8 mouse cellular contexts compared by ENCODE assay signal in the genomic region with DNA sequence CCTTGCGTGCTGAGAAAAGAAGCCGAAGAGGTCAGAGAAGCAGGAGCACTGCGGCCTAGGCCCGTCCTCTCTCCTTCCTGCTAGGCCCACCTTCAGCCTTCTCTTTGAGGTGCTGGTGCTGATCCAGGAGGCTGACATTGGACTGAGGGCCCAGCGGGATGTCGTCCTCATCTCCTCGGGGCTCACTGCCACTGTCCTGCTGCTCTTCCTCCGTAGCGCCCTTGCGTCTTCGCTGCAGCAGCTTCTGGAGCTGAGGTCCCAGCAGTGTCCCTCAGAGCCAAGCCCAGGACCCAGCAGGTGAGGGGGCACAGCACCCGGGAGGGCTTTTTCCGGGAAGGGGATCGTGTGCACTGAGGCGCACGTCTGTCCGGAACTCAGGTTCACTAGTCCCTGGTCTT. TPM values are rescaled to one million over a fixed set of nuclear protein-coding genes. Genes with fewer than 3 reads are reported as not detected.
DNase-seq lines count a peak whose midpoint lies in the region; ATAC-seq and TF ChIP-seq lines count a peak whose summit lies in the region.

No protein-coding gene starts in this region.

- no peak for DNase-seq in kidney, postnatal 0 days (ENCODE audit: low spot score)
- DNase-seq in kidney, adult 18-20 months, result no peak
- DNase-seq in cerebellum, adult 2 months, result peak in 1 of 2 experiments; percentile 47
- DNase-seq in midbrain, embryonic 14.5 days, result no peak
- no peak for DNase-seq in right cerebral cortex, postnatal 14 days
- no peak for DNase-seq in right cerebral cortex, postnatal 10 days (ENCODE audit: low spot score in 2 of 2)
- no peak for DNase-seq in retina, embryonic 14.5 days (ENCODE audit: low spot score)

- WGBS in kidney, postnatal 0 days, result 15% methylated on average over 17 of the region's 17 CpGs
- 13% methylated on average over 17 of the region's 17 CpGs for WGBS in cerebellum, adult 2 months
- WGBS in hindbrain, embryonic 13.5 days, result 21% methylated on average over 17 of the region's 17 CpGs
- WGBS in midbrain, embryonic 14.5 days, result 17% methylated on average over 17 of the region's 17 CpGs

- peak; percentile 9 for ATAC-seq in kidney, postnatal 0 days (replicated peaks; ENCODE audit: low FRiP score, low read depth)
- no peak for ATAC-seq in hindbrain, embryonic 13.5 days (ENCODE audit: low FRiP score)
- no peak; the same call in 1 of the 2 replicates for ATAC-seq in midbrain, embryonic 14.5 days (ENCODE audit: low FRiP score, low TSS enrichment)

- peak overlapping the region; percentile 89 for H3K4me3 ChIP-seq in kidney, postnatal 0 days (replicated peaks; ENCODE audit: low read depth, low read length)
- peak overlapping the region; percentile 84 for H3K4me3 ChIP-seq in cerebellum, adult 2 months (replicated peaks; ENCODE audit: insufficient read depth, low read depth, low read length)
- H3K4me3 ChIP-seq in hindbrain, embryonic 13.5 days, result peak overlapping the region; percentile 80
- peak overlapping the region; percentile 79 for H3K4me3 ChIP-seq in midbrain, embryonic 14.5 days (replicated peaks; ENCODE audit: low read depth, low read length)

- H3K4me1 ChIP-seq in kidney, postnatal 0 days (replicated peaks; ENCODE audit: insufficient read depth, low read length), result no peaks in the 10 kb centered on the region; the same call in 1 of the 2 replicates
- H3K4me1 ChIP-seq in cerebellum, adult 2 months (ENCODE audit: control insufficient read depth, insufficient read depth, low read length), result peaks cover 7% of the 10 kb centered on the region
- peaks cover 26% of the 10 kb centered on the region for H3K4me1 ChIP-seq in hindbrain, embryonic 13.5 days (replicated peaks)
- H3K4me1 ChIP-seq in midbrain, embryonic 14.5 days (ENCODE audit: control insufficient read depth, insufficient read depth, low read length), result peaks cover 9% of the 10 kb centered on the region

- no peak overlapping the region for H3K27ac ChIP-seq in kidney, postnatal 0 days
- no peak overlapping the region for H3K27ac ChIP-seq in cerebellum, adult 2 months (ENCODE audit: insufficient read depth, low read length)
- peak overlapping the region; percentile 86 for H3K27ac ChIP-seq in hindbrain, embryonic 13.5 days
- peak overlapping the region; percentile 82 for H3K27ac ChIP-seq in midbrain, embryonic 14.5 days (replicated peaks; ENCODE audit: low read depth, low read length)

- no peaks in the 10 kb centered on the region for H3K9me3 ChIP-seq in kidney, postnatal 0 days (replicated peaks; ENCODE audit: low read length)
- H3K9me3 ChIP-seq in hindbrain, embryonic 13.5 days, result no peaks in the 10 kb centered on the region
- no peaks in the 10 kb centered on the region for H3K9me3 ChIP-seq in midbrain, embryonic 14.5 days (ENCODE audit: control insufficient read depth, low read length)

- H3K9ac ChIP-seq in kidney, postnatal 0 days (ENCODE audit: low read depth, low read length), result peak overlapping the region; percentile 77
- H3K9ac ChIP-seq in hindbrain, embryonic 13.5 days, result peak overlapping the region; percentile 89
- peak overlapping the region; percentile 74 for H3K9ac ChIP-seq in midbrain, embryonic 14.5 days (replicated peaks; ENCODE audit: low read length)

- H3K36me3 ChIP-seq in kidney, postnatal 0 days (ENCODE audit: insufficient read depth, low read length), result peaks cover 49% of the 10 kb centered on the region
- H3K36me3 ChIP-seq in hindbrain, embryonic 13.5 days, result peaks cover 77% of the 10 kb centered on the region
- H3K36me3 ChIP-seq in midbrain, embryonic 14.5 days (ENCODE audit: control insufficient read depth, insufficient read depth, low read length), result peaks cover 71% of the 10 kb centered on the region

- TF ChIP-seq POLR2A in cerebellum, adult 2 months (IDR thresholded peaks at IDR 0.05; ENCODE audit: borderline replicate concordance, insufficient read depth, low read length), result no peak

- no peaks in the 10 kb centered on the region for H3K27me3 ChIP-seq in kidney, postnatal 0 days (ENCODE audit: insufficient read depth, low read length)
- no peaks in the 10 kb centered on the region for H3K27me3 ChIP-seq in cerebellum, adult 2 months (ENCODE audit: control insufficient read depth, insufficient read depth, low read length)
- H3K27me3 ChIP-seq in hindbrain, embryonic 13.5 days, result no peaks in the 10 kb centered on the region
- no peaks in the 10 kb centered on the region for H3K27me3 ChIP-seq in midbrain, embryonic 14.5 days (ENCODE audit: control insufficient read depth, insufficient read depth, low read length)

- peak overlapping the region; percentile 93 for H3K4me2 ChIP-seq in kidney, postnatal 0 days (ENCODE audit: low read length)
- H3K4me2 ChIP-seq in hindbrain, embryonic 13.5 days, result peak overlapping the region; percentile 91
- H3K4me2 ChIP-seq in midbrain, embryonic 14.5 days (ENCODE audit: low read length), result peak overlapping the region; percentile 94

- TF ChIP-seq CTCF in kidney, postnatal 0 days (IDR thresholded peaks at IDR 0.05; ENCODE audit: low read depth), result no peak
- no peak for TF ChIP-seq CTCF in cerebellum, adult 2 months (IDR thresholded peaks at IDR 0.05; ENCODE audit: borderline replicate concordance, insufficient read depth, low read depth, low read length)

RNA-seq across cellular contexts. Expression of a gene that starts 0.7 kb away (rescaled TPM):
- polyA plus RNA-seq in kidney, postnatal 0 days (2015; fragmentation: Nextera tagmentation; extraction: Ambion mirVana), result 60.1 and 60.3 TPM in 2 replicates
- 66.3 and 70.3 TPM in 2 replicates for polyA plus RNA-seq in cerebellum, adult 2 months (2012; rRNA removed)
- 55.6 and 55.9 TPM in 2 replicates for polyA plus RNA-seq in hindbrain, embryonic 13.5 days (2015; fragmentation: Nextera tagmentation; extraction: Ambion mirVana)
- 56.2 and 57.6 TPM in 2 replicates for polyA plus RNA-seq in midbrain, embryonic 14.5 days (2014; fragmentation: Nextera tagmentation; extraction: Ambion mirVana)

RNA-seq across cellular contexts. Expression of a gene that starts 6.7 kb away (rescaled TPM):
- 1.7 and 1.8 TPM in 2 replicates for polyA plus RNA-seq in kidney, postnatal 0 days (2015; fragmentation: Nextera tagmentation; extraction: Ambion mirVana)
- 9.3 and 9.8 TPM in 2 replicates for polyA plus RNA-seq in cerebellum, adult 2 months (2012; rRNA removed)
- 4.1 and 5.7 TPM in 2 replicates for polyA plus RNA-seq in hindbrain, embryonic 13.5 days (2015; fragmentation: Nextera tagmentation; extraction: Ambion mirVana)
- polyA plus RNA-seq in midbrain, embryonic 14.5 days (2014; fragmentation: Nextera tagmentation; extraction: Ambion mirVana), result 3.4 and 4.0 TPM in 2 replicates

RNA-seq across cellular contexts. Expression of a gene that starts 22.3 kb away (rescaled TPM):
- 112 and 124 TPM in 2 replicates for polyA plus RNA-seq in kidney, postnatal 0 days (2015; fragmentation: Nextera tagmentation; extraction: Ambion mirVana)
- polyA plus RNA-seq in cerebellum, adult 2 months (2012; rRNA removed), result 66.8 and 67.2 TPM in 2 replicates
- polyA plus RNA-seq in hindbrain, embryonic 13.5 days (2015; fragmentation: Nextera tagmentation; extraction: Ambion mirVana), result 141 and 146 TPM in 2 replicates
- polyA plus RNA-seq in midbrain, embryonic 14.5 days (2014; fragmentation: Nextera tagmentation; extraction: Ambion mirVana), result 126 and 154 TPM in 2 replicates

RNA-seq across cellular contexts. Expression of a gene that starts 35.1 kb away (rescaled TPM):
- 23.9 and 24.9 TPM in 2 replicates for polyA plus RNA-seq in kidney, postnatal 0 days (2015; fragmentation: Nextera tagmentation; extraction: Ambion mirVana)
- 127 and 128 TPM in 2 replicates for polyA plus RNA-seq in cerebellum, adult 2 months (2012; rRNA removed)
- 57.0 and 57.1 TPM in 2 replicates for polyA plus RNA-seq in hindbrain, embryonic 13.5 days (2015; fragmentation: Nextera tagmentation; extraction: Ambion mirVana)
- 50.0 and 57.6 TPM in 2 replicates for polyA plus RNA-seq in midbrain, embryonic 14.5 days (2014; fragmentation: Nextera tagmentation; extraction: Ambion mirVana)

RNA-seq across cellular contexts. Expression of a gene that starts 37.7 kb away (rescaled TPM):
- polyA plus RNA-seq in kidney, postnatal 0 days (2015; fragmentation: Nextera tagmentation; extraction: Ambion mirVana), result 136 and 160 TPM in 2 replicates
- 107 and 113 TPM in 2 replicates for polyA plus RNA-seq in cerebellum, adult 2 months (2012; rRNA removed)
- 112 and 114 TPM in 2 replicates for polyA plus RNA-seq in hindbrain, embryonic 13.5 days (2015; fragmentation: Nextera tagmentation; extraction: Ambion mirVana)
- polyA plus RNA-seq in midbrain, embryonic 14.5 days (2014; fragmentation: Nextera tagmentation; extraction: Ambion mirVana), result 61.3 and 126 TPM in 2 replicates

Comparison
In these comparisons a context has a peak if more than half of its experiments do, and no peak if none do; other contexts are left out.
1. H3K27ac ChIP-seq: peak in hindbrain, embryonic 13.5 days (single experiment) and midbrain, embryonic 14.5 days (single experiment); none in kidney, postnatal 0 days (single experiment) and cerebellum, adult 2 months (single experiment).
2. Peak in every context shown above with its lines, with median percentiles within 50 percentile points of each other: H3K4me2 ChIP-seq, H3K4me3 ChIP-seq and H3K9ac ChIP-seq.